Mouse (Mus musculus) layer of hippocampus, adult 11-12 months (tissue): ENCODE measurements at regions not wholly inside any gene's neighbourhood (a gene's known extent, or its start where the extent isn't known, plus 50 kb on each side); places are given as distances from the start of the nearest gene placed in this dataset.
A peak's percentile ranks its signal among the peaks of the same experiment; 100 is the strongest.

Experiments used
- DNase-seq: peaks from one replicate; pipeline ENCODE4 v3.0.0; 2022; ENCODE audit warnings: low spot score

- DNase-seq, result peak; percentile 39
Measured at GRCm38 (mm10) chr4:32074399-32075296, 110.8 kb downstream of the Map3k7 start.

DNA sequence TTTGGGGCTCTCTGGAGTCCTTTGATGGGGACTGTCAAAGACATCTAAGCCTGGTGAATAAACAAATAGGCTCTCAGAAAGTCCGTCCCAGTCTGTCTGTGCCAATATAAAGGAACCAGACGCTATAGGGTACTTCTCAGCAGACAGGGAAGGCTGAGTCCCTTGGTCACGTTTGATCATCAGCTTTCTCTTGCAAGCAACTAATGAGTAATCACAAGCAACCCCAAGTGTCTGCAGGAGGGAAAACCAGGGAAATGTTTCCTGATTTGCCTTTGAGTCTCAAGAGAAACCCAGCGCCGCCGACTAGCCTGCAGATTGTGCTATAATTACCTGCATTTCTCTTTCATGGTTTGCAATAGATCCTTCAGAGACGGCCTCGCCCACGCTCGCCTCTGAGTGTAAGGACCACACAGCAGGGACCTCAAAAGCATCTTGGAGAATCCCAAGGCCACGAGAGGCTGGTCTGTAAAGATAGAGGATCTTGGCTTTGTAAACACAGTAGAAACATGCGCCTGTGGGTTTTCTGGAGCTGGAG is 112.6 kb downstream of the Map3k7 start:
- DNase-seq, result no peak

DNA sequence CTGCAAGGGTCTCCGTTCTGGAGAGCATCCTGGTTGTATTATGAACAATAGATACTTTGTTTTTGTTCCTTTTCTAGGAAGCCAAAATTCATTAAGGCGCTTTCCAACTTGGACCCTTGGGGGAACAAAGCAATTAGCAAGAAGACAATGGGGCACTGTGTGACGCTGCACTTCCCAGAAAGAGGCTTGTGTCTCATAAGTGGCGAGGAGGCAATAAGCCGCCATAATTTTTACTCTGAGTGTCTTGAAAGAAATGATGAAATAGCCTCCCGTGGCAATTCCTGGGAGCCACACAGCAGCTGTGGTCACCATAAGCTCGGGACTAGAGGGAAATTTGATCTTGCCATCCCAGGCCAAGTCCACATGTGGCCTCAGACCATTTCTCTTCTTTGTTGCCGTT is 119.6 kb downstream of the Map3k7 start:
- DNase-seq, result no peak

DNA sequence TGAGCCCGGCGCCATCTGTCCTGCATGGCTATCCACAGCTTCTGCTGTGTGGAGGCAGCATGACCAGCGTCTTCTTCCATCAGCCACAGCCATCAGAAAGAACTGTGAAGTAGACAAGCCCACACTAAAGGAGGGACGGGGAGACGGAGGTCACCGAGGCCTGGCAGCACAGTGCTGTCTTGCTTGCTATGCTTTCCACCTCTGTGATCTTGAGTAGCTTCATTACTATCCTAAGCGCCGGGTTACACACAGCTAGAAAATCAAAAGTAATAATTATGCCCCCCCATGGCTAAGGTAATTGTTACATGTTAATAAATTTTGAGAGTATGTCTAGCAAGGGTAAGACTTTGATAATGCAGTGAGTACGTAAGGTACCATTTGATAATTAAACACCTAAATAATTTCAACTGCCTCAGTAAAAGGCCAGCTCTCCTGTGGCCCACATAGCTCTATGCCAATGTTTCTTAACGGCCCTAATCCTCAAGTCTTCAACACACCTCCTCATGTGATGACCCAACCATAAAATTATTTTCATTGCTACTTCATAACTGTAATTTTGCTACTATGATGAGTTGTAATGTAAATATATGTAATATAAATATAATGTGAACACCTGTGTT is 120.5 kb downstream of the Map3k7 start:
- no peak for DNase-seq

DNA sequence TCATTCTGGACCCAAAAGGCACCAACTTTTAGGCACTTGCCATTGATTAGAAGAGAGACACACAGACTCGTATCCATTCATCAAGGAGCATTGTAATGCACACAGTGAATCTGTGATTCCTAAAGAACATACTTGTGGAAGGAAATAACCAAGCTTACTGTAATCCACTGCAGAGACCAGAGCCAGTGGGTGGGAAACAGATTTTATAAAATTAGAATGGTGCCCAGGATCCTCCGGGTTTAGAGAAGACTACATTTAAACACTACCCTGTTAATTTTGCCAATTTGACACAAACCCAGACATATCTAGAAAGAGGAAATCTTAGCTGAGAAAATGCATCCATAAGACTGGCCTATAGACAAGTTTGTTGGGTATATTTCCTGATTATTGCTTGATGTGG is 121.1 kb downstream of the Map3k7 start:
- no peak for DNase-seq

DNA sequence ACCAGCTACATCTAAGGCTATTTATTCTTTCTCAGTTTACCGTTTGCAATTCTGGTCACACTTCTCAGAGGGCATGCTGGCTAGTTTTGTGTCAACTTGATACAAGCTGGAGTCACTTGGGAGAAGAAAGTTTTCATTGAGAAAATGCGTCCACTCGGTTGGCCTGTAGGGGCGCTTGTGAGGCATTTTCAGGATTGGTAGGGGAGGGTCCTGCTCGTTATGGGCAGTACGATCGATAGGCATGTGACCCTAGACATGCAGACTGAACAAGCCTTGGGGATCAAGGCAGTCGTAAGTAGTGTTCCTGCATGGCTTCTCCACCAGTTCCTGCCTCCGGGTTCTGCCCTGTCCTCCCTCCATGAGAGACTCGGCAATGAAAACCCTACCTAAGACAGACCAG is 127.2 kb downstream of the Map3k7 start:
- DNase-seq, result no peak

DNA sequence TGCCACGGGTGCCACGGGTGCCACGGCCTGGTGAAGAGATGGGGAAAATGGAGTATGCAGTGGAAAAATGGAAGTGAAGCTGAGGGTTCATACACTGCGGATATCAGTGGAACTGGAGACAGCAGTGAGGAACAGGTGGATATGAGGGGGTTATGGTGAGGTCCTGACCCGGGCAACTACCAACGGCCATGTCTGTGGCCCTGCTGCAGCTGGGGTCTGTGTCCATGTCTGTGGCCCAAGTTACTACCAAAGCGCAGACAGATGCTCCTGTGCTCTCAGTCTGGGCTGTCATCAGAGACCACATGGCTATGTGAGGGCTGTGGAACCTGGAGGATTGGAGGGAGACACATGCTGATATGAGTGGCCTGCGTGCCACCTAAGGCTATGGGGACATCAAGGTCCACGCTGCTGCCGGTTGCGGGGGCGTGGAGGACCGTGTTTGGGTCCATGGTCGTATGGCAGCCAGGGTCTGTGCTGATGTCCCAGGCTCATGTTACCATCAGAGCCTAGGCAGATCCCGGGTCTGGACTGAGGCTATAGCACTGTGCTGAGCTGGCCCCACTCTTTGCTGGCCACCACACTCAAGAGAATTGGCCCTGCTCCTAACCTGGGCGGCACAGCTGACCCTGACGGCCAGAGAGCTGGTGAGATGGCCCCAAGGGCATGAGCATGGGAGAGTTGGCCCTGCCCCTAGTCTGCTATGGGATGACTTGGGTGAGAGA is 128.6 kb downstream of the Map3k7 start:
- DNase-seq, result no peak

GRCm38 (mm10) chr4:32098233-32098632 is 134.3 kb downstream of the Map3k7 start:
- no peak for DNase-seq

GRCm38 (mm10) chr4:32101002-32101401 is 137.1 kb downstream of the Map3k7 start:
- no peak for DNase-seq

DNA sequence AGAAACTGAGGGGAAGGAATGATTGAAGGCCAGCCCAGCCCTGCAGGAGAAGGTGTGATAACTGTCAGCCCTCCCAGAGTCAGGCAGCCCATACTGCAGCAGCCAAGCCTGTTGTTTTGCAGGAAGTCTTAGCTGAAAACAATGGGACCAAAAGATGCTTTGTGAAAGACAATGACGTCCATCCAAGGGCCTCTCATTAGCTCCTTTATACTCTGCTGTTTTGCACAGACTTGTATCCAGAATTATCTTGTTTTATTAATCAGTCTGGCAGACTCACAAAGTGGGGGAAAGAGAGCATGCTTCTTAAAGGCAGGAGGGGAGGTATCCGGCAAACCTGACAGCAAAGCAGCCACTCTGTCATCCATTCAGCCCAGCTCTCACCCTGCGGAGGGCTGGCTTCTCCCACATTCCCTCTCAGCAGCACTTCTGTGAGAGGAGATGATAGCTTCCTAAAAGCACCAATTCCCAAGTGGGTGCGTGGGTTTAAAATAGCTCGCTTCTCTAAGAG is 131.9 kb upstream of the Bach2 start:
- DNase-seq, result no peak

GRCm38 (mm10) chr4:32122320-32122719 is 116.3 kb upstream of the Bach2 start:
- DNase-seq, result no peak

- DNase-seq, result no peak
Measured at GRCm38 (mm10) chr4:32126828-32127227, 111.8 kb upstream of the Bach2 start.

GRCm38 (mm10) chr4:32130594-32130993 is 108.0 kb upstream of the Bach2 start:
- DNase-seq, result no peak

DNA sequence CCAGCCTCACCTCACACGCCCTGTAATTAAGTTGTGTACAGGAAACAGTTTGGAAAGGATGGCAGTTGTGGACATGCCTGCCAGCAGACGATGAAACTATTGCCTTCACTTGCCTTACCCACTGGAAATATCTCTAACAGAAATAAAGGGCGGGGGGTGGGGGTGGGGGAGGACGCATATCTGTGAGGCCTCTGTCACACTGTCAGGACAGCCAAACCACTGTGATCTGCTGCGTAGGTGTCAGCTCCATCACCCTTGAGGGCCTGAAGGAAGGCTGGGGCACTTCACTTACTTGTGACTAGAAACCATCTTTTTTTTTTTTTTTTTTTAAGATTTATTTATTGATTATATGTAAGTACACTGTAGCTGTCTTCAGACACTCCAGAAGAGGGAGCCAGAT is 106.8 kb upstream of the Bach2 start:
- no peak for DNase-seq

- no peak for DNase-seq
Measured at GRCm38 (mm10) chr4:32136151-32136550, 102.5 kb upstream of the Bach2 start.

- DNase-seq, result no peak
Measured at GRCm38 (mm10) chr4:32137243-32137642, 101.4 kb upstream of the Bach2 start.

- DNase-seq, result no peak
Measured at GRCm38 (mm10) chr4:32137966-32138365, 100.6 kb upstream of the Bach2 start.

DNA sequence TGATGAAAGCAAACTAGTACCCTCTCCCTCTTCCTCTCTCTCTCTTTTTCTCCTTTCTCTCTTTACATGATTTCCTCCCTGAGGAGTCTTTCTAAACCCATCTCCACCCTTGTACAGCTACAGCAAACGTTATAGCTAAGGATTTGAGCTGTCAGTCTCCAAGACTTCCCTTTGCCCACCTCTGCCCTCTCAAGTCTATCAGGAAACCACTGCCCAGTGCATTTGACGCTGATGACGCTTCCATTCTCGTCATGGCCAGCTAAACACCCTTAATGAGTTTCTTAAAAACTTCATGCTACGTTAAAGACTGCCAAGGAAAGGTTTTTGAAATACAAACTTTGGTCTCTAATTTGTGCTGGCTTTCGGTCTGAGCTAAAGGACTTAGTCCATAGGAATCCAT is 99.0 kb upstream of the Bach2 start:
- no peak for DNase-seq

GRCm38 (mm10) chr4:32140068-32140467 is 98.5 kb upstream of the Bach2 start:
- no peak for DNase-seq

- no peak for DNase-seq
Measured at GRCm38 (mm10) chr4:32142198-32142597, 96.4 kb upstream of the Bach2 start.

DNA sequence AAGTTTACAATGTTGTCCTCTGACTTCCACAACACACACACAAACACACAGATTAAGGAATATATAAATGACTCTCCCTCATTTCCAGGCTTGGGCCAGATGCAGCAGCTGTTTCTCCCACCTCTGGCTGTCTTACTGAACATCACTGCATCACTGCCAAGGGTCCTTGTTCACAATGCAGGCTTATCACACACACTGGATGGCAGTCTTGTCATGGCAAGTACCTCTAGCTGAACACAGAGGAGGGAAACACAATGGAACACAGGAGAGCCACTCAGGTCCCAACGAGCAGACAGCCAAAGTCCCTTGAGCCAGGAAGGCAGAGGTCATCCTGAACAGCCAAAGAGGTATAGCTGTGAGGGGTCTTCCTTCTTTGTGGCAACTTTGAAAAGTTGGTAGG is 91.5 kb upstream of the Bach2 start:
- DNase-seq, result no peak

- no peak for DNase-seq
Measured at GRCm38 (mm10) chr4:32148597-32148996, 90.0 kb upstream of the Bach2 start.
